Mouse (Mus musculus): Measurements from ENCODE around the gene Shtn1.

Shtn1 gene

DNA sequence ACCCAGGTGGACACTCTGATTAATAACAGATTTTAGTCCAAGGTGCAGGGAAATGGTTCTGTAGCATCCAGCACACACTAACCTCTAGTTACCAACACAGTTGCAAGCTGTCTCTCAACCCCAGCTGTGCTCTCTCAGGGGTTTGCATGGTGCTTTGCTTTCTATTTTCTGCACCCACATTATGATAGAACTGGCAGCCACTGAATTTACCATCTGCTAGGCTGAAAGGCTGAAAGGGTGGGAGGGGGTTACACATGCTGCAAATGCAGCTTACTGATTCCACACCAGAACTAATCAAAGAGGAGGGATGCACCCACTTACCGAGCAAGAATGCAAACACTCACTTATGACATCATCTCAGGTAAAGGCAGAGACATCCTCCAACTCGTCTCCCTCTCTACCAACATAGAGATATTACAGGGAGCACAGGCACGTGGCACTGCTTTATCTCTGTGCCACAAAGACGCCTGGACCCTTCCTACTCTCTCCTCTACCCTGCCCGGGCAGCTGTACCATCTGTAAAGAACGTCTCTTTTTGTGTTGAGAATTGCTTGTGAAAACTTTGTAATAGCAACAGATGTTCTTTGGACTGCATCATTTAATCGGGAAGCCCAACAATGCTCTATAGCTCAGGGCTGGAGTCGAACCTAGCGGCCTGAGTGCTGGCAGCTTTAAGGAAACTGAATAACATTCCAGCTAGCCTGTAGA lies 23.0 kb downstream of the Shtn1 start:
- in situ Hi-C loops (cut with MboI; ENCODE audit: low sequenced_read_pairs) = no loop called here

DNA sequence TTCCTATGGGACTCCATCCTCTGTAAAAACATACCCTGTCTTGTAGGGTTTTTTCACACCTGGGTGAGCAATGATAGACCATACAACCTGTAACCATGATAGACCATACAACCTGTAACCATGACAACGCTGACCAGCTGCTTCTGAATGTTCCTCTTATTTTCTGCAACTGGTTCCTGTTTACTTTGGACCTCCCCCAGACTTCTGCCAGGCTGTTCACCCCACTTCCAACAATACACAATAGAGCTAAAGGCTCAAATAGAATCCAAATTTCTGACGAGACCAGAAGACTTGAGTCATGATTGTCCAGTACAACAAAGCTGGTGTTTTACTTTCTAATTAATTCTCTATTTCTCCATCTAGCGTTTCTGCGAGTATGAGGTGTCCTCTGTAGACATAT lies 23.8 kb downstream of the Shtn1 start:
- in situ Hi-C loops (cut with MboI; ENCODE audit: low sequenced_read_pairs) = no loop called here

DNA sequence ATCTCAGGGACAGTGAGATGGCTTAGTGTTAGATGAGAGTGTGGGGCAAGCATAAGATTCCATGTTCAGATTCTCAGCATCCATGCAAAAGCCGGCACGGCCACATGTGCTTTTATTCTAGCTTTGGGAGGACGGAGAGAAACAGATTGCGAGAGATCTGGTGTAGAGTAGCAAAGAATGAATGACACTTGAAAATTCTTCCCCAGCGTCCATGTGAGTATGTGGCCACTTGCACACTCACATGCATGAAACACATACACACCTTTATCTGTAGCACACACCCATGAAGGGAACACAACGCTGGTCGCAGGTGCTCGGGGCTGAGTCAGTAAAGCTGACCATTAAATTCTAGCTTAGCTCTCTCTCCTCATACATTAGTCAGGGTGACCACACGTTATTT lies 24.3 kb downstream of the Shtn1 start:
- in situ Hi-C loops (cut with MboI; ENCODE audit: low sequenced_read_pairs) = no loop called here

DNA sequence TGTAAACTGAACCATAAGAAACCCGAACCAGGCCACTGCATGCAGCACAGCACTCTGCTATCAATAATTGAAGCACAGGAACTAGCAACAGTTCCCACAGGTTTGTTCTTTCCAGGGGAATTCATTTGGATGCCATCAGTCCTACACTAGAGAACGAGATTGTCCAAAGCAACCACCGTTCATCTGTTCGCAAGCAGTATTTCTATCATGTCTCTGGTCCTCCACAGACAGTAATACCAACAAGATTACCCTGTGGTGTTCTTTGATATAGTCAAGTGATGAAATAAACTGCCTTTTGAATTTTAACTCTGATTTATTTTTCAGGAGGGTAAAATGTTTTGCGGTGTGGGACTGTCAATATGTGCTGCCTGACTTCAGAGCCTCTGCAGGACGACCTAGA lies 27.0 kb downstream of the Shtn1 start:
- in situ Hi-C loops (cut with MboI; ENCODE audit: low sequenced_read_pairs) = no loop called here

DNA sequence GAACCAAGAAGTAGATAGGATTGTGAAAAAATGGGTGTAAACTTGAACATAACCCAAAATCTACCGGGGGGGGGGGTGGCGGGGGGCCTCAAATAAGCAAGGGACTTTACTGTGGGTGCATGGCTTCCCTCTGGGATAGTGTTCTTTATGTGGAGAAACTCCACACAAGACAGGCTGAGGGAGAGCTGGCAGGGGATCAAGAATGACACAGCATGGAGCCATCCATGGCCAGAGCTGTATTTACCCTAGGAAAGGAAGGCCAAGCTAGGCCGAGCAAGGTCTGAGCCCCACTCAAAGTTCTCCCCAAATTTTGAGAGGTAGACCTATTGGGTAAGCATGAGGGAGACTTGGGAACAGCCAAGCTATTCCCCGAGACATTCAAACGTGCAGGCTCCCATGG lies 28.4 kb downstream of the Shtn1 start:
- in situ Hi-C loops (cut with MboI; ENCODE audit: low sequenced_read_pairs) = no loop called here

DNA sequence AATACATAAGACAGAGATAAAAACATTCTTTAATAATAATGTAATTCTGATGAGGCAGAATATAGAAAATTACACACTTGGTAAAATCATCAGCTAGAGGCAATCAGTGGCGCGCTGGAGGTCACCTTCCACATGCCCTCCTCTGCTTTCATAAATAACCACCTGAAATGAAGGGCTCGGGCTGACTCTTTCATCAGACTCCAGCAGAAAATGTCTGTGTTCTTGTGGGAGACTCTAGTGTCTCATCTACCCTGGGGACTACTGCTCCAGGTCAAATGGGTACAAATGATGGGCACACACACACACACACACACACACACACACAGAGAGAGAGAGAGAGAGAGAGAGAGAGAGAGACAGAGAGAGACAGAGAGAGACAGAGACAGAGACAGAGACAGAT lies 34.8 kb downstream of the Shtn1 start:
- in situ Hi-C loops (cut with MboI; ENCODE audit: low sequenced_read_pairs) = no loop called here

DNA sequence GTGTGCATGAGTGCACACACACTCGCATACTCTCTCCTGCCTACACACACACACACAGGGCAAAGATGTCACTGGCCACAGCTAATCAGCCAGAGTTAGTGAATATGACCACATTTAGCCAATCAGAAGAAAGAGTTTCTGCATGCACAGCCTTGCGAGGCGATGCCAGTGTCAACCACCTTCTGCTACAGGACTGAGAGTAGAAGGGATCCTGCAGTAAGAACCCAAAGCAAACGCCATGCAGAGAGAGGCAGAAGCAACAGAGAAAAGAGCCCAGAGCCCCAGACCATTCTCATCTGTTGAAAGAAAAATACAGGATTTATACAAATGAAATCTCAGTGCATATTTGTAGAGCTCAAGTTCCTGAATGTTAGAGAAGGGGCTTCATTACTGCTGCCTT lies 37.1 kb downstream of the Shtn1 start:
- in situ Hi-C loops (cut with MboI; ENCODE audit: low sequenced_read_pairs) = no loop called here

DNA sequence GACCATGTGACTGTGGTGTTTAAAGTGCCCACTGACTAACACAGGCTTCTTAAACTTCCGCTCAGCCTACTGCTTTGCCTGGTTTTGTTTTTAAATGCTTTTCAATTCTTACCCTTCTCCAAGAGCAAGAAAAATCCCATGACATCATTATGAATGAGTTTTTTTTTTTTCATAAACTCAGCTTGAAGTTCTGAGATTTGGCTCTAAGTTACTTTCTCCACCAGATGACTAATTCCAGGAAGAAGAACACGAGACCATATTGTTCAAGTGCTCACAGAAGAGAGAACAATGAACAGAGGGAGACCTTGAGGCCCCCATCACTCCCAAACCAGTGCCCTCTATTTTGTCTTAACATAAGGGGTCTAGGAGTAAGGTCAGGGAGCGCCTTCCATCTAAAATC lies 39.1 kb downstream of the Shtn1 start:
- in situ Hi-C loops (cut with MboI; ENCODE audit: low sequenced_read_pairs) = no loop called here

DNA sequence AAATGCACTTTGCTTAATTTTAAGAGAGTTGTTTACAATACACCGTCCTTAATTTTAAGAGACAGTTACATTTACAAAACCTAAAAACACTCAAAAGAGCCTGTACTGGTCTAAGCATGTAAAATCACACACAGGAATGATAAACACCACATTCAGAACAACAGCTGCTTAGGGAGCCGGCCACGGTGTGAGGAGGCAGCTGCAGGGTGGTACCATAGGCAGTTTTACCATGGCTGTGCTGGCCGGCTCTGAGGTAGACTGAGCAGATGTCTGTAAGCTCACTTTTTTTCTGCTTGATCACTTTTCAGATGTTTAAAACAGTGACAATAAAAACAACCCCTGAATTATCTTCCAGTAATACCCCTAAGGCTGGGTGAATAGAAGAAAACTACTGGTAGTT lies 42.7 kb downstream of the Shtn1 start:
- in situ Hi-C loops (cut with MboI; ENCODE audit: low sequenced_read_pairs) = no loop called here

DNA sequence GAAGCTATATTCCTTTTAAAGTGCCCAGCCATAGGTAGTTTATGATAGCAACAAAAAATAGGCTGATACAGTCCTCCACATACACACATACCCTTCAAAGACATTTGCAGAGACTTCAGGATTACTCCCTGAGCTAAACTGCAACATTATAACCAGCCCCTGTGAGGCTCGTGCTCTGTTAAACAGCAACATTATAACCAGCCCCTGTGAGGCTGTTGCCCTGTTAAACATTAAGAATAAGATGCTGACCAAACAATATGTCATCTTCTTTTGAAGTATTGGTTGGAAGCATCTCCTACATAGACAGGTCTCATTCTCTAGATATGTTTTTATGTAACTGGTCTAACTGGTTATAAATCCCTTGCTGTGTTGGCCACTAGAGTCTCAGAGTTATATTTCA lies 45.7 kb downstream of the Shtn1 start:
- in situ Hi-C loops (cut with MboI; ENCODE audit: low sequenced_read_pairs) = no loop called here

DNA sequence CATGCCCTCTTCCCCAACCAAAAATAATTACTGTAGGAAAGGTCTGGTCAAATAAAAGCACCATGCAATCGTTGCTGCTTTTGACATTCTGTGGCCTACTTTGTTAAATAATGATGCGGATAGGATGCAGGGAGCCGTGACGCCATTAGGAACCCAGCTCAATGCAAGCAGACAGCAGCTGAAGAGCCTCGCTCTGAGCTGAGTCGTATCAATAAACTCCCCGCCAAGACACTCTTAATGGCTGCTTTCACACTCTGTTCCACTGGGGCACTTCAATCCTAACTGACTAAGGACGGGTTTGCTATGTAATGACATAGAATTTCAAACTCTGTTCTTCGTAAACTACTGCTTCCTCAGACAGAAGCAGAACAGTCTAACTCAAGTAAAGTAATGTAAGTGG lies 46.9 kb downstream of the Shtn1 start:
- in situ Hi-C loops (cut with MboI; ENCODE audit: low sequenced_read_pairs) = no loop called here

DNA sequence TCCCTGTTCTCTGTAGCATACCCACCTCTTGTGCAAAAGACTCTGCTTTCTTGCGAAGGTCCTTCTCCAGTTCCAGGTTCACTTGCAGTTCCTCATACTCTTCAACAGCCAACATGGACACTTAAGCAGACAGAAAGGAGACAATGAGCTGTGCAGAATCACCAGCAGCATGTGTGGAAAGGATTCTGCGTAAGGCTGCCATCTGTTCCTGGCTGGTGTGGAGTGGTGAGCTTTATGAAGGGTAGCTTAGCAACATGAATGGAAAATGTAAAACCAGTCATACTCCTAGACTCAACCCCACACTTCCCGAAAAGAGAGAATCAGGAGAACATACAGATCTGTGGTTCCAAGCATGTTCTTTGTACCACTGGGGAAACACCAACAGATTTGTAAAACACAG lies 47.8 kb downstream of the Shtn1 start:
- in situ Hi-C loops (cut with MboI; ENCODE audit: low sequenced_read_pairs) = no loop called here

DNA sequence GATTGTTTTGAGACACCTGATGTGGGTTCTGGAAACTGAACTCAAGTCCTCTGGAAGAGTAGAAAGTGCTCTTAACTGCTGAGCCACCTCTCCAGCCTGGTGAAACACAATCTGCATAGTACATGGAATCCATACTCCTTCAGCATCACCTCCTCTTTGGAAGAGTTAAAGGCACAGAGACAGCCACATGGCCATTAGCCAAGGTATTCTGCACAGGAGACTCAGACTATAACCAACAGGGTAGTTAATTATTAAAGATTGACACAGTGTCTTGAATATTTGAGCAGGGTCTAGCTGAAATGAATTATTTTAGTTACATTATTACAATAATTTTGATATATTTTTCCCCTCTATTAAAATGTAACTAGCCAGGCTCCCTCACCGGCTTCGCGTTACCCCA lies 52.0 kb downstream of the Shtn1 start:
- in situ Hi-C loops (cut with MboI; ENCODE audit: low sequenced_read_pairs) = no loop called here

DNA sequence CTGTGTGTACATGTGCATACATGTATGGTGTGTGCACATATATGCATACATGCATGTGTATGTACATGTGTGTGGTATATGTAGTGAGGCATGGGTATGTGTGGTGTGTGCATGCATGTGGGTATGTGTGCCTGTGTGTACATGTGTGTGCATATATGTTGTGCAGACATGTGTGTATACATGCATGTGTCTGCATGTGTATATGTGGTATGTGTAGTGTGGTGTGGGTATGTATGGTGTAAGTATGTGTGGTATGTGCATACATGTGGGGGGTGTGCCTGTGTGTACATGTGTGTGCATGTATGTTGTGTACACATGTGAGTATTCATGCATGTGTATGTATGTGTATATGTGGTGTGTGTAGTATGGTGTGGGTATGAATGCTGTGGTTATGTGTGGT lies 54.3 kb downstream of the Shtn1 start:
- in situ Hi-C loops (cut with MboI; ENCODE audit: low sequenced_read_pairs) = no loop called here

DNA sequence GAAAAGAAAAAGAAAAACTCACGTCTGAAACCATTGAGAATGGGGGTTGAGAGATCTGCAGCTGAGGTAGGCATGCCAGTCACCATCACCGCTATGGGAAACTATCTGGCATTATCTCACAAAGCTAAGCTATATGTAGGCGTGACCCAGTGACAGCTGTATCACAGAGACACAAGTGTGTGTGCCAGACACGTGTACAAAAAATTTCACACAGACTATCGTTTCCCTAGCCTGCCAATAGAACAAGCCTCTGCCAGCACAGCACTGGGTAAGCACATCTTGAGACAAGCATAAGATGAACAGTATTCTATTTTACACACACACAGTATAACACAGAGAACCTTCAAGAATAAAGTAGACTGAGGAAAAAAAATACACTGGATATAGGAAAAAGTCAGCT lies 65.1 kb downstream of the Shtn1 start:
- in situ Hi-C loops (cut with MboI; ENCODE audit: low sequenced_read_pairs) = no loop called here

DNA sequence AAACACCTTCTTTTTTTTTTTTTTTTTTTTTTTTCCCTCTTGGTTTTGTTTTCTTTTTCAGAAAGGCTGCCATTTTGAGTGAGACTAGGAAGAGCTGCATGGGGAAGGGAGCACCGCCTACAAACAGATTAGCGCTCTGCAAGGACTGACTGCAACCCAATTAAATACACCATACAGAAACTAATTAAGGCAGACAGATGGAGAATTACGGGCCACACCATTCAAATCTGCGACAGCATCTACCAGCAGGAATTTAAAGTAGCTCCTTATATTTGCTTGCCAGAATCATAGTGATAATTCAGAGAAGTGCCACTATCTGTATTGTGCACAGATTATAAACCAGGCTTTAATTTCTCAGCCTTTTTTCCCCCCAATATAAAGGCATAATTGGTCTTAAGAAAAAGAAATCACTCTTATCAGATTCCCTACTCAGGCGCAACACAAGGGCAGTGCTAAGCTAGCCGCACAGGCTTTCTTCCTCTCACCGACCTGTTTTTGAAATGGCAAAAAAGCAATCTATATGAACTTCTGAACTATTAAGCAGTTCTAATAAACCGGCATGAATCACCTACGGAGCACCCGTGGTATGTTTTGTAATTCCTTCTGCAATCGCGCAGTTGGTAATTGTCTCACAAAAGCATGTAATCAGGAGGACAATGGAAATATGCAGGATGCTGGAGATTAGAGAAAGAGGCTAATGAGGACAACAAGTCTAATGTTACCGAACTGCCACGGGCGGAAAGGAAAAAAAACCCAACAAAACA lies 69.1 kb downstream of the Shtn1 start:
- in situ Hi-C loops (cut with MboI; ENCODE audit: low sequenced_read_pairs) = no loop called here

DNA sequence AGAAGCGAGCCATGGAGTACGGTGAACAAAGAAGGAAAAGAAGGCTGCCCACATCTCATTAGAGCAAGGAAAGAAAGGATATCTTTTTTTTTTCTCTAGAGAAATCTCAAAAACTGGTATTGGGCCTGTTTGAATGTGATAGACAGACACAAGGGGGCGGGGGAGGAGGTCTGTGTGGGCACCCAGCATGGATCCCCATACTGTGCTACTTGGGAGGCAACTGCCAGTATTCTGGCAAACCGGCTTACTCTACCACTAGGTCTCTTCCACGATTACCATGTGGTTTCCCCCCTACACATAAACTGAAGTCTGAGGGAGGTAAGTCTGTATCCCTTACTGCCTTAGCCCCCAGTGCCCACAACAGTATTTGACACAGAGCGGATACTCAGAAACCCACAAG lies 73.1 kb downstream of the Shtn1 start:
- in situ Hi-C loops (cut with MboI; ENCODE audit: low sequenced_read_pairs) = no loop called here

DNA sequence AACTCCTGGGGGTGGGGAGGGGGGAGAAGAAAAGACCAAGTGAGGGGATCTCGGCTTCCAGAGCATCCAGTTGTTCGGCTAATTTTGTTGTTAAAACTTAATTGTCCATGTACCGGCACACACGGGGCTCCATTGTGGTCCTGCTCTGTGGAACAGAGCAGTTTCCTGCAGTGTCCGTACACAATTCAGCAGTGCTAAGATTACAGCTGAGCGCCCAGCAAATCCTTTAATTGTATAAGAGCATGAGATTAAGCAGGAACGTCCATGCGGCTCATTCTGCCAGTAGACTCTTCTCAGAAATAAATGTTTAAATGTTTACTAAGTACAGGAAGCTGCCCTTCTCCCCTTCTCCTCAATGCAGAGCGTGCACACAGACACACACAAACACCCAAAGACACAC lies 94.3 kb downstream of the Shtn1 start:
- in situ Hi-C loops (cut with MboI; ENCODE audit: low sequenced_read_pairs) = no loop called here

DNA sequence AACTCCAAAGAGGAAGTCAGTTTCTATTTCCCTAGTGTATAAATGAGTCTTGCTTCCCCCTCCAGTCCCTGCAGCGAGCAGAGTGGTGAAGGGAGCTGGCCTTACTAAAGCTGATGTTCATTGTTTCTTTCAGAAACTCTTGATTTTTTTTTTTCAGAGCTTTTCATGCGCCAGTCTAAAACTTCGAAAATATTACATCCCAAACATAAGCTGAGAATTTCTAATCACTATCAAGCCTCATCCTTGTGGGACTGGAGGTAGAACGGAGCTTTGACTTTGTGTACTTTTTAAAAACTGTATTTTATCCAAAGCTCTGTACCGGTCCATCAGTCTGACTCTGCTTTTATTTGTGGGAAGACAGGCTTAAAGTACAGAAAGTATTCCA lies 95.9 kb downstream of the Shtn1 start:
- in situ Hi-C loops (cut with MboI; ENCODE audit: low sequenced_read_pairs) = no loop called here

DNA sequence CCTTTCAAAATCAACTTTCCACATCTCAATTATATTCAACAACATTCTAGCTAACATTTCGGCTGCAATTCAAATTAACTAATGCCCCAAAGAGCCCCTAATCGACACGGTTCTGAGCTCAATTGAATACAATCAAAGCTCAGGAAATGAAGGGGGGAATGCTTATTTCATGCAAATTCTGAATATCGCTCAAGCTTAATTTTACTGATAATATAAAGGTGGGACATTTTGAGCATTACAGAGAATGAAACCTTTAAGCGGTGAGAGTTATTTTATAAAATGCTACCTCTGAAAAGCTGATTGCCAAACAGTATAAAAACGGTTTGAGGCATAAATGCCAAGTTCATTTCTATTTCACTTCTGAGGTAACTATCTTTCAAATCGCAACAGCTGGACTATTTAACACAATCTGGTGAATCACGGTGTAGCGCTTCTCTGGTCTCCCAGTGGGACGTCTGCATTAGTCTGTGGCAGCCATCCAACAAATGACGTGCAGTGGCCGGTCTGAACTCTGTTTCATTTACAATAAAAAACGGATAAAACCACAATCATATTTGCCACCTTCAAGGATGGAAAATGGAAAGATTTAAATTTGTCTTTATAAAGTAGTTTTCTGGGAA lies 96.4 kb downstream of the Shtn1 start:
- in situ Hi-C loops (cut with MboI; ENCODE audit: low sequenced_read_pairs) = no loop called here

DNA sequence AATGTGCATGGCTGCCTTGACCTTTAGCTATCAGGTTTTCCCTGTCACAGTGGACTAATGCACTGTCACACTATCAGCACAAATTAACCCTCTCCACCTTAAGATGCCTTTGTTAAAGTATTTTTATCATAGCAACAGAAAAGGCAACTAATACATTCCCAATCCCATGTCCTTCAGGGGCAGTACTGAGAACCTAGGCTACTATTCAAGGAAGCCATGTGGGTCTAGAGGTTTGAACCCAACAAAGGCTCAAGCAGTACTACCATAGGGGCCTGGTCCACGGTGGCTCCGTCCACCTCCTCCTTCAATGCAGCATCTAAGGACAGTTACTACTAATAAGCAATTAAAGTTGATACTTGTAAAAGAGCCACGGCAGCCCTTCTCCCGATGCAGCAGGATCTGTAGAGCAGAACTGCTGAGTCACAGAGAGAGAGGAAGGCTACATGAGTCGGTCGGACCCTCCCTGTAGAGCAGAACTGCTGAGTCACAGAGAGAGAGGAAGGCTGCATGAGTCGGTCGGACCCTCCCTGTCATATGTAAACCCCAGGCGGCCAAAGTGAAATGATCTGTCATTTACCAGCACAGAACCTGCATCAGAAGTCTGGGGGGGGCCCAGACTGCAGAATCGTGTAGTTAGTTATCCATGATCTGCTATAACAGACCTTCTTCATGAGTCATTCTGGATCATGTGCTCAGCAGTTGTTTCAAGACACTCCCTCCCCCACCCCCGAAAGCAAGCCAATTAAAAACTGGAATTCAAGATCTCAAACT lies 97.3 kb downstream of the Shtn1 start:
- in situ Hi-C loops (cut with MboI; ENCODE audit: low sequenced_read_pairs) = no loop called here
